Mouse (Mus musculus) left cerebral cortex, adult 11 months (tissue): Measurements from ENCODE around the gene Adamtsl5.

Source experiments
- DNase-seq: peaks from one replicate; pipeline ENCODE4 v3.0.0; 2022; ENCODE audit warnings: low spot score

The Adamtsl5 gene

GRCm38 (mm10) chr10:80342305-80342748 is 5.9 kb downstream of the Adamtsl5 start:
- no peak for DNase-seq

- DNase-seq, result no peak
These were observed 6.5 kb downstream of the Adamtsl5 start for GRCm38 (mm10) chr10:80341491-80342304.

GRCm38 (mm10) chr10:80341026-80341425 is 7.2 kb downstream of the Adamtsl5 start:
- DNase-seq, result no peak

DNA sequence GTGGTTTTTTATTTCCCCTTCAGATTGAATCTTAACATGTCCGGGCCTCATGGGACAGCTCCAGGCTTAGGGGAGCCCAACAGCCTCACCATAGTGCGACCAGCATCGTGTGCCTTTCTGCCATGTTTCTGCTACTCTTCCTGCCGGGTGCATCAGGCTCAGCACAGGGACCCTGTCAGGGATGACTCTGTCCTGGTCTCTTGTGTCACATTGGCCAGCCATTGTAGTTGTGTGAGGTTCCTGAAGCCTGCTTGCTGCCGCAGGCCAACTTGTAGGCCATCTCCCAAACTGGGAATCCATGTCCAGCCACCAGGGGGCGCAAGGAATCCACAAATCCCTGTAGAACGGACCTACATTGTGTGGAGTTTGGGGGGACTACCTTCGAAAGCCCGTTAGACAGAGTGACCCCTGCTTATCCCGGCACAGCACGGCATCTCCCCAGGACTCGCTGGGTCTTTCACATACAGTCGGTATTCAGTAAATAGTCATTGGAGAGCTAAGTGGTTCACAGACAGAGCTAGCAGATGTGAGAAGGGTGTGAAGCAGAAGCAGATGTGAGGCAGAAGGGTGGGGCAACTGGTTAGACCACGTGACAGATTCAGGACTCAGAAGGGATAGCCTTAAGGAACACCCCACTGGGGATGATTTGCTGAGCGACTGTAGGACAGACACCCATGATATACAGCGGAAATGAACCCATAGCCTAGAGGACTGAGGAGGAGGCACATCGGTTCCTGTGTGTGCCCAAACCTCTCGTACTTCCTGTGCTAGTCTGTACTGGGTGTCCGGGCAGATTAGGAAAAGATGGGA is 8.1 kb downstream of the Adamtsl5 start:
- DNase-seq, result no peak

DNA sequence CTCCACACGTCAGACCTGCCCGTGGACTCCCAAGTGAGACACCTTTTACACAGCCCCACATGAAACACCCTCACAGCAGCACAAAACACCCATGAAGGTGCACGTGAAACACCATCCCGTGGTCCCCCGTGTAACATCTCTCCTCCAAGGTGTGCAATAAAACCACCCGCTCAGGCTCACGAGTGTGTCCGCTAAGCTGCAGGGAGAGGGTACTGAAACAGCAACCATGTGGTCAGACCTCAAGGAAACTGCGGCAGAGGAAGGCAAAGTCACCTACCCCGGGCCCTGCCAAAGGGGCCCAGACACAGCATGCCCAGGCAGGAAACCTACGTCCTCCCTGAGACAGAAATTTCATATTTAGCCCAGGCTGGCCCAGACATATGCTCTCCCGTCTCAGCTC is 11.9 kb downstream of the Adamtsl5 start:
- no peak for DNase-seq

DNA sequence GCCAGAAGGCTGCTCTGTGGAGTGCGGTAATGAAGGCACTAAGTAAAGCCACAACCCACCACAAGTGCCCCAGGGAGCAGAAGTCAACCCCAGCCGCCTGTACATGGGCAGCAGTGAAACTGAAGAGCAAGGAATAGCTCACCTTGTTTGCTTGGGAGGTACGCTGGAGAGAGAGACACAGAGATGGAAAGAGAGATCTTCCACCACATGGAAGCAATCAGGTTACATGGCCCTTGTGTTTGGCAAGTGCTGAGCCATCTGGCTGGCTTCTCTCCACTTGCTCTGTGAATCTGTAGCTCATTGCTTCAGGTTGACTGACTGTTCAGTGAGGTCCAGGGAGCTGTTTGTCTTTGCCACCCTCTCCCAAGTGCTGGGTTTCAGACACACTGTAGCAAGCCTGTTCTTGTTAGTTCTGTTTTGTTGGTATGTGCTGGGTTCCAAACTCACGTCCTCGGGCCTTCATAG is 15.7 kb downstream of the Adamtsl5 start:
- DNase-seq, result no peak

DNA sequence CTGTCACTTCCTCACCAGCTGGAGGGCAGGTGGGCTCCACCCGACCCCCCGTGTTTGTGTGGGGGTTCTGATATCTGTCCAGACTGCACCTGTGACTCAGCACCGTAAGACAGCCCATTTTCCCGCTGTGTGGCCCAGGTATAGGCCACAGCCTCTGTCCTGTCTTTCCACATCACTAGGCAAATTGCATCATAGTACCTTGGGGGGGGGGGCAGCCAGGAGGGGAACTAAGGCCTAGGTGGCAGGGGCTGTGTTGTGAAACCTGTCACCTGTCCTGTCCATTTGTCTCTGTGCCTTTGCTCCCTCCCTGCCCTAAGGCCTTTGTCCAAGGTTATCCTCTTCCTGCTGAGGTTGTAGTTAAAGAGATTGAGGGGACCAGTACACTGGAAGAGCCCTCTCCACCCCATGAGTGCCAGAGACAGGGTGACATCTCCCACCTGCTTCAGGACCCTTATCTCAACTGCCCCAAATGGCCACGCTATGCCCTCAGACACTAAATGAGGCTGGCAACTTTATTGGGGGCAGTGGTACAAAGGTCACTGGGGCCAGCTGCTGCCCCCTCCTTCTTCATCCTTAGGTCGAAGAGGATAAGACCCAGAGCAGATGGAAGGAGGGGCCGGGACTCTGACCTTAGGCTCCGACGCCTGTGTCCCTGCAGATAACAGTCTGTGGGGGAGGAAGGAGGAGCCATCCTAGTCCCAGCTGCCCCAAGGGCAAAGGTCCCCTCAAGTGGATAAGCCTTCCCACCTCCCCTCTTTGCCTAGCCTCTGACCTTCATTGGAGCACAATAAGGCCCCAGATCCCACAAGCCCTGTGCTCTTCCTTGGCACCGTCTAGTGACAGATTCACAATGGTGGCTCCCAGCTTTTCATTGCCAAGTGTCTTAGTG is 16.3 kb downstream of the Adamtsl5 start:
- no peak for DNase-seq

DNA sequence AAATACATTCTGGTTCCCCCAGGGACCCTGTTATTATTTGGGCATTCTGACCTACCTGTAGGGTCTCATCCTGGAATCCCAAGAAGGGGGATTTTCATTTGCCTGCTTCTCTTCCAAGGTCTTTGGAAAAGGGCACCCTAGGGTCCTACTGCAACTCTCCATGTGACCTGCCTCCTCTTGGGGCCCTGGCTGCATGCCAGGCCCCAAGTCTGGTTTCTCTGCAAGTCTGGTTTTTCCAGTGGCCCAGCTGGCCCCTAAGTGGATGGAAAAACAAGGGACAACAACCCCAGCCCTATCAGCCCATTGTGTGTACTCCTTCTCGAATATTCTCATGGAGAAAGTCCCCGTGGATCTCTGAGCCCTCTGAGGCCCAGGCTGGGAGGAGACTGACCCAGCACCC is 17.3 kb downstream of the Adamtsl5 start:
- DNase-seq, result no peak

GRCm38 (mm10) chr10:80330084-80330483 is 18.1 kb downstream of the Adamtsl5 start:
- no peak for DNase-seq

GRCm38 (mm10) chr10:80329273-80330081 is 18.7 kb downstream of the Adamtsl5 start, which contains the start of the genes Pcsk4 and Reep6:
TSS of gene Pcsk4 (minus strand) at chr10:80329498.
TSS of gene Reep6 (plus strand) at chr10:80329953.
- peak; percentile 97 for DNase-seq

GRCm38 (mm10) chr10:80325045-80325444 is 23.2 kb downstream of the Adamtsl5 start:
- no peak for DNase-seq

DNA sequence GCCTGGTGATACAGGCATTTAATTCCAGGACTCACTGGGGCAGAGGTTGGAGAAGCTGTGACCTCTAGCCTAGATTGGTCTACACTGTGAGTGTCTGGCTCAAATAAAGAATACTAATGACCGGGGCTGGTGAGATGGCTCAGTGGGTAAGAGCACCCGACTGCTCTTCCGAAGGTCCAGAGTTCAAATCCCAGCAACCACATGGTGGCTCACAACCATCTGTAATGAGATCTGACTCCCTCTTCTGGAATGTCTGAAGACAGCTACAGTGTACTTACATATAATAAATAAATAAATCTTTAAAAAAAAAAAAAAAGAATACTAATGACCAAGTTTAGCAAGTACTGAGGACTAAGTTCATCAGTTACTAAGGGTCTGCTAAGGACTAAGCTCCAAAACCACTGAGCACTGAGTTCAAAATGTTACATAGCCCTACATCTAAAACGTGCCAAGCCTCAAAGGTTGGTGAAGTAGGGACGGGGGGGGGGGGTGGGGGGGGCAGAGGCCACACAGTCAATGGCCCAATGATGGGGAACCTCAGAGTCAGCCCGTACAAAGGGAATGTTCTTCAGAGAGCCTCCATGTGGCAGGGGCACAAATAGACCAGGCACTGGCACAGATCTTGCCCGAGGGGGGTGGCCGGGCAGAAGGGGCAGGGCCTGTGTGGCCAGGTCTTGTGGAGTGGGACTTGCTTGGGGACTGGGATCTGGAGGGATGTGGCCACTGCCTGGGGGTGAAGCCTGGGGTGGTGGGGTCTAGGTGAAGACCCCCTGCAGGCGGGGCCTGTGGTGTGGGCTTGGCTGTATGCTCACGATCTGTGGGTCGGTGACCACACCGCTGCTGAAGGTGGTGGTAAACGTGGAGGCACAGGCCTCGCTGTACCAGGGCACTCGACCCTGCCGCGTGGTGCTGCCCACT is 23.8 kb downstream of the Adamtsl5 start:
- no peak for DNase-seq

- DNase-seq, result no peak
These were observed 24.7 kb downstream of the Adamtsl5 start for GRCm38 (mm10) chr10:80323261-80324119.

- no peak for DNase-seq
These were observed 25.4 kb downstream of the Adamtsl5 start for GRCm38 (mm10) chr10:80322811-80323211.

GRCm38 (mm10) chr10:80321670-80322581 is 26.3 kb downstream of the Adamtsl5 start:
- DNase-seq, result no peak

- no peak for DNase-seq
These were observed 27.1 kb downstream of the Adamtsl5 start for GRCm38 (mm10) chr10:80321014-80321669.

- DNase-seq, result peak; percentile 87
These were observed 27.9 kb downstream of the Adamtsl5 start, which contains the start of gene 2310011J03Rik for GRCm38 (mm10) chr10:80320340-80320760. TSS of gene 2310011J03Rik (minus strand) at chr10:80320537.
